Mouse (Mus musculus) lung, postnatal 25 days (tissue): ENCODE results near the gene Lima1.
"Not testable (repeated sequence)": the region's sequence is repeated elsewhere in the genome, so short reads cannot be mapped to it uniquely, and the experiment has no call there.

ENCODE experiments used
- DNase-seq: peaks from one replicate; pipeline ENCODE4 v3.0.0; 2022; ENCODE audit warnings: low spot score

Gene Lima1

GRCm38 (mm10) chr15:99875334-99875869 is at the start of gene Lima1:
Gene Lima1, minus strand, starts transcription at chr15:99875456.
- peak; percentile 89 for DNase-seq

- DNase-seq, result no peak
These were observed 44.4 kb upstream of the Lima1 start for GRCm38 (mm10) chr15:99919601-99920158.

- no peak for DNase-seq
These were observed 42.0 kb upstream of the Lima1 start for GRCm38 (mm10) chr15:99917264-99917663.

GRCm38 (mm10) chr15:99914613-99915012 is 39.4 kb upstream of the Lima1 start:
- no peak for DNase-seq

GRCm38 (mm10) chr15:99911785-99912184 is 36.5 kb upstream of the Lima1 start:
- no peak for DNase-seq

GRCm38 (mm10) chr15:99909339-99909996 is 34.2 kb upstream of the Lima1 start:
- not testable (repeated sequence) for DNase-seq

GRCm38 (mm10) chr15:99907514-99907913 is 32.3 kb upstream of the Lima1 start:
- no peak for DNase-seq

GRCm38 (mm10) chr15:99907041-99907440 is 31.8 kb upstream of the Lima1 start:
- DNase-seq, result no peak

GRCm38 (mm10) chr15:99904841-99905240 is 29.6 kb upstream of the Lima1 start:
- no peak for DNase-seq

- peak; percentile 73 for DNase-seq
These were observed 29.1 kb upstream of the Lima1 start for GRCm38 (mm10) chr15:99904333-99904732.

GRCm38 (mm10) chr15:99903227-99903626 is 28.0 kb upstream of the Lima1 start:
- DNase-seq, result no peak

GRCm38 (mm10) chr15:99902786-99903185 is 27.5 kb upstream of the Lima1 start:
- no peak for DNase-seq

- no peak for DNase-seq
These were observed 21.4 kb upstream of the Lima1 start for GRCm38 (mm10) chr15:99896621-99897020.

- no peak for DNase-seq
These were observed 16.1 kb upstream of the Lima1 start for GRCm38 (mm10) chr15:99891355-99891754.

GRCm38 (mm10) chr15:99890412-99891236 is 15.4 kb upstream of the Lima1 start:
- peak; percentile 82 for DNase-seq

- no peak for DNase-seq
These were observed 14.1 kb upstream of the Lima1 start for GRCm38 (mm10) chr15:99889275-99889874.

- DNase-seq, result not testable (repeated sequence)
These were observed 11.9 kb upstream of the Lima1 start for GRCm38 (mm10) chr15:99887130-99887529.

GRCm38 (mm10) chr15:99884038-99884437 is 8.8 kb upstream of the Lima1 start:
- no peak for DNase-seq

- DNase-seq, result no peak
These were observed 3.3 kb upstream of the Lima1 start for GRCm38 (mm10) chr15:99878541-99878940.

- DNase-seq, result no peak
These were observed 483 bp downstream of the Lima1 start for GRCm38 (mm10) chr15:99874612-99875333.

GRCm38 (mm10) chr15:99872543-99872942 is 2.7 kb downstream of the Lima1 start:
- no peak for DNase-seq

- no peak for DNase-seq
These were observed 7.6 kb downstream of the Lima1 start for GRCm38 (mm10) chr15:99867654-99868053.
